Mouse (Mus musculus): ENCODE data around the gene Filip1. TPM values are rescaled to one million over a fixed set of nuclear protein-coding genes. Genes with fewer than 3 reads are reported as not detected.

The Filip1 gene
- total and polyA plus RNA-seq, 3 experiments, result 0.71 to 1.5 (median 1.3) TPM

GRCm38 (mm10) chr9:79965003-79965402, 47.6 kb downstream of the Filip1 start:
- TF ChIP-seq E2F4 (IDR thresholded peaks at IDR 0.05; ENCODE audit: insufficient replicate concordance, low read depth, low read length) (no peak), RCOR1 (conservative IDR thresholded peaks at IDR 0.05; ENCODE audit: low read depth, low read length) (no peak), GABPA (IDR thresholded peaks at IDR 0.05; ENCODE audit: insufficient replicate concordance, low read depth, low read length) (no peak), JUN (IDR thresholded peaks at IDR 0.05; ENCODE audit: insufficient read depth, low read depth, low read length) (no peak)
- no peak for DNase-seq (ENCODE audit: extremely low read depth)
- dilution Hi-C loops (cut with MboI; ENCODE audit: extremely low pct_ligation_motif_present, extremely low pct_unique_long_range_greater_than_20kb, low sequenced_read_pairs), result no loop called here

DNA sequence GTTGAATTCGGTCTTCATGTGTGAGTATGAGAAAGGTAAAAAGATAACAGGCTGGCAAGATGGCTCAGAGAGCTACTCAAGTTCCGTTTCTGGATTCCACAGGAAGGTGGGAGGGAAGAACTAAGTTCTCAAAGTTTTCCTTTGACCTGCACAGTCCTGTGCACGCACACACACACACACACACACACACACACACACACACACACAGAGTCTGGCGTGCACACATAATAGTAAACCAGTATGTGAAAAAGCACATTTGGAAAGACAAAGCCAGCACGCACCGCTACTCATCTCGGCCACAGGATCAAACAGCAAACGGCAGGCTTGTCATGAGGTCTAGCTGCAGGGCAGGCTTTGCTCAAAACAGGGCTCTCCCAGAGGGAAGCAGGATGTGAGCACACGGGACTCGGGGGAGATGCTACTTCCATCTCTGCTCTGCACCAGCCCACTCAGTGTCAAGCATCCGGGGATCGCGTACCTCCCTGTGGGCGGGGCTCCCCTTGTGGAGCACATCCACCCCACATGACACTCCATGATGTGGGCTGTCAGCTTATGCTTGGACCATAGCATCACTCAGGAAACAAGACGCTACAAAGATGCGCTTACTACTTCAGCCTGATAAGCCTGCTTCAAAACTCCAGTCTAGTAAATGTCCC, 50.9 kb downstream of the Filip1 start:
- DNase-seq (ENCODE audit: extremely low read depth), result peak; percentile 51
- no peaks in the 10 kb centered on the region for H3K36me3 ChIP-seq (replicated peaks in 1 of 2; ENCODE audit: control insufficient read depth in 1 of 2, insufficient read depth in 1 of 2, low read length in 1 of 2)
- dilution Hi-C loops (cut with MboI; ENCODE audit: extremely low pct_ligation_motif_present, extremely low pct_unique_long_range_greater_than_20kb, low sequenced_read_pairs) (no loop called here), in situ Hi-C loops (cut with MboI; ENCODE audit: low pct_ligation_motif_present, low pct_unique_long_range_greater_than_20kb, low sequenced_read_pairs) (no loop called here)
- no peaks in the 10 kb centered on the region for H3K27me3 ChIP-seq (replicated peaks)
- no peaks in the 10 kb centered on the region for H3K79me2 ChIP-seq (replicated peaks; ENCODE audit: control insufficient read depth, extremely low read depth, insufficient read depth, poor library complexity, severe bottlenecking)
- H3K4me1 ChIP-seq (ENCODE audit: control insufficient read depth in 1 of 2, insufficient read depth in 2 of 2), result peaks cover 0 to 3% of the 10 kb centered on the region in 2 experiments; a peak in 1 of 4 replicates
- no peaks in the 10 kb centered on the region for H3K9me3 ChIP-seq (replicated peaks; ENCODE audit: low read length)
- H3K4me3 ChIP-seq (replicated peaks in 1 of 3; ENCODE audit: low read depth in 2 of 3, low read length in 2 of 3, poor library complexity in 1 of 3), result peak overlapping the region; percentile 36 to 61 (median 45)
- peak overlapping the region; percentile 16; the same call in 1 of the 2 replicates for H3K9ac ChIP-seq (ENCODE audit: insufficient read depth, low read depth)
- TF ChIP-seq TCF12 (IDR thresholded peaks at IDR 0.05; ENCODE audit: low read depth, low read length) (no peak), POLR2A (IDR thresholded peaks at IDR 0.05; ENCODE audit: low read depth, low read length) (peak; percentile 43; the same call in 1 of the 2 replicates), ETS1 (conservative IDR thresholded peaks at IDR 0.05; ENCODE audit: low read depth, low read length) (no peak), PAX5 (IDR thresholded peaks at IDR 0.05; ENCODE audit: low read length) (no peak), GABPA (IDR thresholded peaks at IDR 0.05; ENCODE audit: insufficient replicate concordance, low read depth, low read length) (no peak), RCOR1 (conservative IDR thresholded peaks at IDR 0.05; ENCODE audit: low read depth, low read length) (no peak), ZKSCAN1 (IDR thresholded peaks at IDR 0.05; ENCODE audit: borderline replicate concordance, low read depth, low read length) (no peak), JUND (conservative IDR thresholded peaks at IDR 0.05; ENCODE audit: low read depth, low read length) (no peak)
- peak overlapping the region; percentile 33 for H3K4me2 ChIP-seq (ENCODE audit: insufficient read depth, low read depth, poor library complexity, severe bottlenecking)
- no peak overlapping the region for H3K27ac ChIP-seq (ENCODE audit: insufficient read depth, low read depth)

More at GRCm38 (mm10) chr9:79965003-79965402, 47.6 kb downstream of the Filip1 start:
- Histone ChIP-seq H3K4me1 (ENCODE audit: control insufficient read depth in 1 of 2, insufficient read depth in 2 of 2) (no peaks in the 10 kb centered on the region), H3K9me3 (replicated peaks; ENCODE audit: low read length) (no peaks in the 10 kb centered on the region), H3K27ac (ENCODE audit: insufficient read depth, low read depth) (no peak overlapping the region), H3K79me2 (replicated peaks; ENCODE audit: control insufficient read depth, extremely low read depth, insufficient read depth, poor library complexity, severe bottlenecking) (no peaks in the 10 kb centered on the region), H3K27me3 (replicated peaks) (no peaks in the 10 kb centered on the region), H3K36me3 (replicated peaks in 1 of 2; ENCODE audit: control insufficient read depth in 1 of 2, insufficient read depth in 1 of 2, low read length in 1 of 2) (no peaks in the 10 kb centered on the region), H3K9ac (ENCODE audit: insufficient read depth, low read depth) (no peak overlapping the region), H3K4me2 (ENCODE audit: insufficient read depth, low read depth, poor library complexity, severe bottlenecking) (no peak overlapping the region), H3K4me3 (replicated peaks in 1 of 3; ENCODE audit: low read depth in 2 of 3, low read length in 2 of 3, poor library complexity in 1 of 3) (no peak overlapping the region)
- in situ Hi-C loops (cut with MboI; ENCODE audit: low pct_ligation_motif_present, low pct_unique_long_range_greater_than_20kb, low sequenced_read_pairs), result no loop called here

DNA sequence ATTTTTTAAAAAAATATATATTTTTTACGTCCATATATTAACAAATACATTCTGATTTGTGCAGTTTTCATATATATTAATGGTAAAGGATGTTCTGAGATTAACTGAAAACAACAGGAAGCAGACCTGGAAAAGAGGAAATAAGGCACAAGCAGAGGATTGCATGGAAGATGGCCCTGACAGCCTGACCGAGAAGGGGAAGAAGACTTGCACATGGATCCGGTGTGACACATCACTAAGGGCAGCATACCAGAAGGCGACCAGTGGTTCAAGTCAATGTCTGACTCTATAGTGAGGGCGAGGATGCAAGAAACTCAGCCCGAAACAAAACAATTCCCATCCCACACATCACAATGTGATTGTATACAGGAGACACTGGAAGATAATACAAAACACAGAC, 52.2 kb downstream of the Filip1 start:
- H3K36me3 ChIP-seq (replicated peaks in 1 of 2; ENCODE audit: control insufficient read depth in 1 of 2, insufficient read depth in 1 of 2, low read length in 1 of 2), result no peaks in the 10 kb centered on the region
- H3K27ac ChIP-seq (ENCODE audit: insufficient read depth, low read depth), result no peak overlapping the region
- TF ChIP-seq IRF4 (IDR thresholded peaks at IDR 0.05; ENCODE audit: low read depth, low read length), result no peak
- no peak for TF ChIP-seq ETS1 (conservative IDR thresholded peaks at IDR 0.05; ENCODE audit: low read depth, low read length)
- TF ChIP-seq MAZ (IDR thresholded peaks at IDR 0.05; ENCODE audit: low read depth, low read length), result no peak
- TF ChIP-seq EP300 (IDR thresholded peaks at IDR 0.05; ENCODE audit: low read length), result no peak
- TF ChIP-seq POLR2A (IDR thresholded peaks at IDR 0.05; ENCODE audit: low read depth, low read length), result no peak
- TF ChIP-seq MAX (IDR thresholded peaks at IDR 0.05; ENCODE audit: low read length), result no peak
- TF ChIP-seq RAD21 (IDR thresholded peaks at IDR 0.05; ENCODE audit: low read depth, low read length), result no peak
- no peak for TF ChIP-seq ZMIZ1 (IDR thresholded peaks at IDR 0.05; ENCODE audit: low read depth, low read length)
- TF ChIP-seq MAFK (IDR thresholded peaks at IDR 0.05; ENCODE audit: insufficient replicate concordance, low read length), result no peak
- TF ChIP-seq ZKSCAN1 (IDR thresholded peaks at IDR 0.05; ENCODE audit: borderline replicate concordance, low read depth, low read length), result no peak
- TF ChIP-seq NRF1 (IDR thresholded peaks at IDR 0.05; ENCODE audit: low read depth, low read length), result no peak
- no peak for TF ChIP-seq POLR2AphosphoS2 (IDR thresholded peaks at IDR 0.05; ENCODE audit: low read depth, low read length)
- no peaks in the 10 kb centered on the region for H3K9me3 ChIP-seq (replicated peaks; ENCODE audit: low read length)
- no peaks in the 10 kb centered on the region for H3K79me2 ChIP-seq (replicated peaks; ENCODE audit: control insufficient read depth, extremely low read depth, insufficient read depth, poor library complexity, severe bottlenecking)
- in situ Hi-C loops (cut with MboI; ENCODE audit: low pct_ligation_motif_present, low pct_unique_long_range_greater_than_20kb, low sequenced_read_pairs) (no loop called here), dilution Hi-C loops (cut with MboI; ENCODE audit: extremely low pct_ligation_motif_present, extremely low pct_unique_long_range_greater_than_20kb, low sequenced_read_pairs) (no loop called here)
- DNase-seq (ENCODE audit: extremely low read depth), result no peak
- H3K4me3 ChIP-seq (replicated peaks in 1 of 3; ENCODE audit: low read depth in 2 of 3, low read length in 2 of 3, poor library complexity in 1 of 3), result no peak overlapping the region
- H3K4me2 ChIP-seq (ENCODE audit: insufficient read depth, low read depth, poor library complexity, severe bottlenecking), result no peak overlapping the region
- H3K27me3 ChIP-seq (replicated peaks), result no peaks in the 10 kb centered on the region
- H3K9ac ChIP-seq (ENCODE audit: insufficient read depth, low read depth), result no peak overlapping the region
- peaks cover 0 to 3% of the 10 kb centered on the region in 2 experiments; a peak in 1 of 4 replicates for H3K4me1 ChIP-seq (ENCODE audit: control insufficient read depth in 1 of 2, insufficient read depth in 2 of 2)

Data from CH12.LX (cell line).